Mouse (Mus musculus) lung, postnatal 0 days (tissue): ENCODE data around the gene Inpp5a. TPM values are rescaled to one million over a fixed set of nuclear protein-coding genes. Genes with fewer than 3 reads are reported as not detected.

ENCODE experiments used
- ATAC-seq: fragments of 200-750 bp; cut with Nextera tagmentation; 2 replicates; pipeline ENCODE4 v1.8.0; 2017; ENCODE audit warnings: moderate library complexity
- DNase-seq: peaks from one replicate; pipeline ENCODE4 v3.0.0-alpha.2; 2016; ENCODE audit warnings: low spot score
- H3K27ac ChIP-seq: fragments of 300-500 bp; sonication (generic); 2 replicates; pipeline ENCODE4 v1.5.1; 2014; ENCODE audit warnings: antibody characterized with exemption, mild to moderate bottlenecking, low read length, mixed read lengths
- H3K27me3 ChIP-seq: fragments of 300-500 bp; sonication (generic); replicated peaks from 2 replicates; pipeline ENCODE4 v1.6.1; 2014; ENCODE audit warnings: low read length, mixed read lengths; ENCODE audit not compliant: insufficient read depth
- H3K36me3 ChIP-seq: fragments of 300-500 bp; sonication (generic); 2 replicates; pipeline ENCODE4 v1.6.1; 2014; ENCODE audit warnings: low read length, mixed read lengths; ENCODE audit not compliant: insufficient read depth
- H3K4me1 ChIP-seq: fragments of 300-500 bp; sonication (generic); 2 replicates; pipeline ENCODE4 v1.6.1; 2014; ENCODE audit warnings: antibody characterized with exemption, low read depth, low read length, mixed read lengths; ENCODE audit not compliant: insufficient read depth
- H3K4me2 ChIP-seq: fragments of 300-500 bp; sonication (generic); replicated peaks from 2 replicates; pipeline ENCODE4 v1.6.1; 2014; ENCODE audit warnings: low read depth, mild to moderate bottlenecking, low read length, moderate library complexity, mixed read lengths
- H3K4me3 ChIP-seq: fragments of 300-500 bp; sonication (generic); 2 replicates; pipeline ENCODE4 v1.5.1; 2014; ENCODE audit warnings: low read depth, low read length
- H3K9ac ChIP-seq: fragments of 300-500 bp; sonication (generic); replicated peaks from 2 replicates; pipeline ENCODE4 v1.6.1; 2014; ENCODE audit warnings: low read depth, mild to moderate bottlenecking
- H3K9me3 ChIP-seq: fragments of 300-500 bp; sonication (generic); 2 replicates; pipeline ENCODE4 v1.6.1; 2016; ENCODE audit warnings: low read length, mixed read lengths
- CTCF ChIP-seq: IDR thresholded peaks from 2 replicates; pipeline ENCODE4 v1.5.1; 2016; ENCODE audit warnings: antibody characterized with exemption, mild to moderate bottlenecking
- EP300 ChIP-seq: IDR thresholded peaks from 2 replicates; pipeline ENCODE4 v1.6.1; 2016; ENCODE audit warnings: antibody characterized with exemption, mild to moderate bottlenecking, control low read depth
- WGBS: fragments of 180-500 bp; shearing (Covaris S2); extraction: QIAGEN DNeasy Blood & Tissue Kit; methylation state at CpG from one replicate; pipeline ENCODE4 v1.1.7; 2014; 5-methylcytosine and 5-hydroxymethylcytosine counted together
- polyA plus RNA-seq: library from polyadenylated mRNA; unstranded; fragments of >200 nt; fragmentation: Nextera tagmentation; extraction: Ambion mirVana; gene quantifications from 2 replicates; pipeline ENCODE4 v1.2.1, GENCODE M21; 2015

Gene Inpp5a
- polyA plus RNA-seq, 1 experiment from 2014 or later, result 41.3 TPM

- H3K9me3 ChIP-seq, result no peaks in the 10 kb centered on the region
- H3K9ac ChIP-seq, result no peak overlapping the region
- no peak for DNase-seq
- ATAC-seq, result no peak
- peaks cover 30% of the 10 kb centered on the region for H3K4me1 ChIP-seq
- no peak overlapping the region for H3K4me2 ChIP-seq
- H3K27ac ChIP-seq, result no peak overlapping the region
- no peaks in the 10 kb centered on the region for H3K36me3 ChIP-seq
- no peaks in the 10 kb centered on the region for H3K27me3 ChIP-seq
- 84% methylated on average over 2 of the region's 2 CpGs for WGBS
- H3K4me3 ChIP-seq, result no peak overlapping the region
- TF ChIP-seq EP300 (no peak), CTCF (no peak)
These were observed 81.6 kb downstream of the Inpp5a start for GRCm38 (mm10) chr7:139470481-139470880.

DNA sequence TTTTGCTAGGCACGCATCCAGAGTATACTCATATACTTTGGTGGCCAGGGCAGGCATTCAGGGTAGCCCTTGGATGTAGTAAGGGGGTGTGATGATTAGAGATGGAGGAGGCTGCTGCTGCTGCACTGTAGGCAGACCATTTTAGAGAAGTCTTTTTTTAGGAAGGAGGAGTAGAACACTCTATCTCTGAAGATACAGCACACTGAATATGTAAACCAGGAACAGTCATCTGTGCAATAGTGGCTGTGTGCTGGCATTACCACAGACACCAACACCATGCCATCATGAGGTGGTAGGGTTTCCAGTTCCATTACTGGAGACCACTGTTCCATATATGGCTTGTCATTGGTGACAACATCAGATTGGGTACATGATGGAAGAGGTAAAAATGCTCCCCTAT, 83.1 kb downstream of the Inpp5a start:
- WGBS, result 78% methylated on average over 1 of the region's 1 CpGs
- Histone ChIP-seq H3K27ac (no peak overlapping the region), H3K27me3 (no peaks in the 10 kb centered on the region), H3K4me2 (no peak overlapping the region), H3K4me3 (no peak overlapping the region), H3K36me3 (no peaks in the 10 kb centered on the region), H3K9ac (no peak overlapping the region), H3K9me3 (no peaks in the 10 kb centered on the region), H3K4me1 (peaks cover 21% of the 10 kb centered on the region)
- DNase-seq, result no peak
- no peak for ATAC-seq
- no peak for TF ChIP-seq EP300
- TF ChIP-seq CTCF, result no peak

- Histone ChIP-seq H3K27ac (peak overlapping the region; percentile 40), H3K4me1 (peaks cover 13% of the 10 kb centered on the region), H3K36me3 (no peaks in the 10 kb centered on the region), H3K9me3 (no peaks in the 10 kb centered on the region), H3K27me3 (no peaks in the 10 kb centered on the region), H3K4me3 (no peak overlapping the region), H3K4me2 (no peak overlapping the region), H3K9ac (no peak overlapping the region)
- 24% methylated on average over 7 of the region's 7 CpGs for WGBS
- DNase-seq (peak; percentile 86), ATAC-seq (peak; percentile 81)
- TF ChIP-seq EP300, result peak; percentile 40; the same call in 1 of the 2 replicates
- peak; percentile 93 for TF ChIP-seq CTCF
These were observed 84.1 kb downstream of the Inpp5a start for GRCm38 (mm10) chr7:139472865-139473549.

DNA sequence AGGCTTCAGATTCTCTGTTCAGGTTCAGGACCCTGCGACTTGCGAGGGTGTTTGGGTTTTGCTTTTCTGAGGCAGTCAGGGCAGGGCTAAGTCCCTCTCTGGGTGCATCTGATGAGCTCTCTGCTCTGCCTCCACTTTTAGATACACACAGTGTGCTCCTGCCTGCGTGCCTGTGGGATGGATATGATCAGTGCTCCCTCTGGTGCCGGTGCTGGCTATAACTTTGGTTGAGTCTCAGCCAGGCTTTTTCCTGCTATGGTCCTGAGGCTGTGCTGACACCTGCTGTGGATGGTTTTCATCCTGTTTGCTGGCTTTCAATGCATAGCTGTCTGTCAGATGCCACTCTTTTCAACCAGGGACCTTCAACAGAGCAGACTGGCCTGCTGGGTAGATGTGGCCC, 87.0 kb downstream of the Inpp5a start:
- no peak overlapping the region for H3K9ac ChIP-seq
- H3K4me1 ChIP-seq, result no peaks in the 10 kb centered on the region; the same call in 1 of the 2 replicates
- H3K9me3 ChIP-seq, result no peaks in the 10 kb centered on the region
- H3K4me3 ChIP-seq, result no peak overlapping the region
- no peak overlapping the region for H3K27ac ChIP-seq
- H3K4me2 ChIP-seq, result no peak overlapping the region
- H3K27me3 ChIP-seq, result no peaks in the 10 kb centered on the region
- no peaks in the 10 kb centered on the region for H3K36me3 ChIP-seq
- ATAC-seq, result no peak
- 58% methylated on average over 4 of the region's 4 CpGs for WGBS
- peak; percentile 9 for DNase-seq
- TF ChIP-seq CTCF, result peak; percentile 62
- no peak for TF ChIP-seq EP300

DNA sequence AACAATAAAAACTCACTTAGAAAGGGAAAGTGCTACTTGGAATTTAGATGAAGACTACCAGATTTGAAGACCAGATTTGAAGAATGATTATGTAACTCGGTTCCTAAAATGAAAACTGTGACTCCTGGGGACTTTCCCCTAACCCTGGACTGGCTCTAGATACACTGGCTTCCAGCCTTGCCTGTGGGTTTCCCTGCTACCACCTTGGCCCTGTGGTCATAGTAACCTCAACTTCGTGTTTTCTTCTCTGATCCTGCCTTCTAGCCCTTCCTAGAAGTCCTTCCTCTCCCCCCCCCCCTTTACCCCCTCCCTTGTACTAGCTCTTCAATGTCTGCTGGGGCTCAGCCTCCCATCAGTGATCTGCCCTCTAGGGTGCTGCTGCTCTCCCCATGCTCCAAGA, 87.8 kb downstream of the Inpp5a start:
- no peak overlapping the region for H3K27ac ChIP-seq
- no peaks in the 10 kb centered on the region for H3K9me3 ChIP-seq
- H3K27me3 ChIP-seq, result no peaks in the 10 kb centered on the region
- H3K9ac ChIP-seq, result no peak overlapping the region
- TF ChIP-seq EP300, result no peak
- TF ChIP-seq CTCF, result no peak
- no peak overlapping the region for H3K4me3 ChIP-seq
- no peak overlapping the region for H3K4me2 ChIP-seq
- no peaks in the 10 kb centered on the region for H3K36me3 ChIP-seq
- WGBS, result 42% methylated on average over 2 of the region's 2 CpGs
- no peak for DNase-seq
- ATAC-seq, result no peak
- H3K4me1 ChIP-seq, result no peaks in the 10 kb centered on the region; the same call in 1 of the 2 replicates

- Histone ChIP-seq H3K4me3 (no peak overlapping the region), H3K36me3 (no peaks in the 10 kb centered on the region), H3K4me1 (no peaks in the 10 kb centered on the region; the same call in 1 of the 2 replicates), H3K27ac (no peak overlapping the region), H3K4me2 (no peak overlapping the region), H3K9me3 (no peaks in the 10 kb centered on the region), H3K9ac (no peak overlapping the region), H3K27me3 (no peaks in the 10 kb centered on the region)
- TF ChIP-seq EP300 (no peak), CTCF (no peak)
- whole genome bisulfite sequencing, result 82% methylated on average over 3 of the region's 3 CpGs
- ATAC-seq, result no peak
- DNase-seq, result no peak
These were observed 88.8 kb downstream of the Inpp5a start for GRCm38 (mm10) chr7:139477748-139478147.

GRCm38 (mm10) chr7:139479077-139479476, 90.2 kb downstream of the Inpp5a start:
- Histone ChIP-seq H3K9me3 (no peaks in the 10 kb centered on the region), H3K27ac (no peak overlapping the region), H3K27me3 (no peaks in the 10 kb centered on the region), H3K36me3 (no peaks in the 10 kb centered on the region), H3K4me2 (no peak overlapping the region), H3K9ac (no peak overlapping the region), H3K4me1 (no peaks in the 10 kb centered on the region), H3K4me3 (no peak overlapping the region)
- no peak for TF ChIP-seq CTCF
- no peak for TF ChIP-seq EP300
- no peak for DNase-seq
- 77% methylated on average over 1 of the region's 1 CpGs for WGBS
- no peak for ATAC-seq
